Mouse (Mus musculus) gastrocnemius, postnatal 14 days (tissue): ENCODE measurements around the gene Coa7. TPM values are rescaled to one million over a fixed set of nuclear protein-coding genes. Genes with fewer than 3 reads are reported as not detected.
"Not testable (repeated sequence)": the region's sequence is repeated elsewhere in the genome, so short reads cannot be mapped to it uniquely, and the experiment has no call there.

ENCODE experiments used
- DNase-seq: peaks from one replicate; pipeline ENCODE4 v3.0.0; 2021; ENCODE audit warnings: mixed read lengths
- intact Hi-C: fragments of 180-260 bp; cut with DNase I; formaldehyde crosslinking; loops from one replicate; pipeline ENCODE4 v1.15.1; 2025; ENCODE audit warnings: low total_unique reads
- total RNA-seq, 2 experiments: library from RNA; stranded (reverse); gene quantifications; 2 replicates each; pipeline ENCODE4 v1.2.3; 2021

Gene Coa7
- total RNA-seq, 2 experiments from 2014 or later, result 29.0 to 31.3 TPM

DNA sequence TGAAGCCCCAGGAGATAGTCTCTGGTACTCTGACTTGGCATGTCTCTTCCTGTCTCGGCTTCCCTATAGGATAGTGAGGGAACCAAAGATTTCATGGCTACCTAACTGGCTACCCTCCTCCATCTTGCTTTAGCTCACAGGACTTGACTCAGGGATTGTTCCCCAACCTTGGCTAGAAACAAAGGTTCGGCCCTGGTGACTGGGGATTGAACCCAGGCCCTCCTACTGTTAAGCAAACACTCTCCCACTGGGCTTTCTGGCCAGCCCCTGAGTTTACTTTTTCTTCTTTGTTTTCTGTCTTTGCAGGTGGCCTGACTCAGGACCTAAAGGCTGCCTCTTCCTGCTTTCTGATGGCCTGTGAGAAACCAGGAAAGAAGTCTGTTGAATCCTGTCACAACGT is 9.9 kb downstream of the Coa7 start:
- DNase-seq, result no peak
- intact Hi-C loops, result loop anchor here (10.0 kb wide), 1 partner anchor 217 kb away; no protein-coding TSS in a partner anchor

DNA sequence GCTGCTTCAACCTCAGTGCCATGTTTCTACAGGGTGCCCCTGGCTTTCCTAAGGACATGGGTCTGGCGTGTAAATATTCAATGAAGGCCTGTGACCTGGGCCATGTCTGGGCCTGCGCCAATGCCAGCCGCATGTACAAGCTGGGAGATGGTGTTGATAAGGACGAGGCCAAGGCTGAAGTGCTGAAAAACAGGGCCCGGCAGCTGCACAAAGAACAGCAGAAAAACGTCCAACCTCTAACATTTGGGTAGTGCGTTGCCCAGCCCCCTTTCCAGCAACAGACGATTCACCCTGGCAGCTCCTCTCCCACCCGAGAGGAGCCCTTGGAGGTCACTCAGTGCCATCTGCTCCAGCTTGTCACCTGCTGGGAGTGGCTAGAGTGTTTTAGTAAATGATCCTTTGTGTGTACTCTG is 10.4 kb downstream of the Coa7 start:
- intact Hi-C loops, result loop anchor here (10.0 kb wide), 1 partner anchor 216 kb away; no protein-coding TSS in a partner anchor
- no peak for DNase-seq

GRCm38 (mm10) chr4:108338811-108339210 is 10.9 kb downstream of the Coa7 start:
- DNase-seq, result no peak
- intact Hi-C loops, result loop anchor here (10.0 kb wide), 1 partner anchor 216 kb away; no protein-coding TSS in a partner anchor

DNA sequence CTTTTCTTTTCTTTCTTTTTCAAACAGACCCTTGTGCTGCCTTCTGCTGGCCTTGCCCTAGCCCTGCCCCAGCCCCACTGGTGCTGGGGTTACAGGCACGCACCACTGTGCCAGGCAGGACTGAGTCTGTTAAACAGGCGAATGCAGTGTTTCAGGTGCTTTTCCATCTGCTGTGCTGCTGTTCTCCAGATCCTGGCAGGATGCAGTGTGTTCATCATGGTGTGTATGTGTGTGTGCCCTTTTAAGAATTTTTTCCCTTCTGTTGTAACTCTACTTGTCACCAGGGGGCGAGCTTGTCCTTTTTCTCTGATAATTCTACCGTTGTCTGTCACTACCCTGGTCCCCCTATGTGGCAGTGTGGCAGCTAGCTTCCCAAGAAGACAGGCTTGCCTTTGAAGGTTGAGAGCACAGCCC is 11.3 kb downstream of the Coa7 start:
- DNase-seq, result peak; percentile 43
- intact Hi-C loops, result loop anchor here (10.0 kb wide), 1 partner anchor 216 kb away; no protein-coding TSS in a partner anchor

- intact Hi-C loops, result loop anchor here (10.0 kb wide), 1 partner anchor 130 kb away; no protein-coding TSS in a partner anchor
- DNase-seq, result no peak
Observed at GRCm38 (mm10) chr4:108344631-108345083, 16.7 kb downstream of the Coa7 start.

DNA sequence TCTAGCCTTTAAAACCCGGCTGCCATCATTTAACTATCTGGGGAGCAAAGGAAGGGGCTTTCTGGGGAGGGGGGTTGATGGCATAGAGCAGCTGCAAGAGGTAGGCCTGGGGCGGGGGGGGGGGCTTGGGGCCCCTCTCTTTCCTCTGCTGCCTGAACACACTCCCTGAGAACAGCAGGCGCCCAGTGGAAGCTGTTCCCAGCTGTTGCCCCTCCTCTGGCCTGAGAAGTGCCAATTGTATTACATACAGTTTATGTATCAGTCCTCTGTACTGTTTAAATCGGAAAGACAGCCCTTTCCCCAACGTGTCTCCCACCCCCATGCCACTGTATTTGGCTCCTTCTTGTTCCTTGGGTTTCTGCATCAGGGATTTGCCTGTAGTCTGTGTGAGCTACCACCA is 17.9 kb downstream of the Coa7 start:
- no peak for DNase-seq
- intact Hi-C loops, result loop anchor here (10.0 kb wide), 1 partner anchor 129 kb away; no protein-coding TSS in a partner anchor

DNA sequence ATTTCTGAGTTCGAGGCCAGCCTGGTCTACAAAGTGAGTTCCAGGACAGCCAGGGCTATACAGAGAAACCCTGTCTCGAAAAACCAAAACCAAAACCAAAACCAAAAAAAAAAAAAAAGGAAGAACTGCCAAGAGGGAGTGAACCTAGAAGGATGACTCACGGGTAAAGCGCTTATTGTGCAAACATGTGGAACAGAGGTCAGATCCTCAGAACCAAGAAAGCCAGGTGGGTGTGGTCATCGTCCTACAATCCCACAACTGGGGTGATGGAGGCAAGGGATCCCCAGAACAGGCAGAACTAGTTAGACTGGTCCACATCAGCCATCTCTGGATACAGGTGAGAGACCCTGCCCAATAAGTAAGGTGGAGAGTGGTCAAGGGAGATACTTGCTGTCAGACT is 19.2 kb downstream of the Coa7 start:
- intact Hi-C loops, result loop anchor here (10.0 kb wide), 1 partner anchor 128 kb away; no protein-coding TSS in a partner anchor
- no peak for DNase-seq

DNA sequence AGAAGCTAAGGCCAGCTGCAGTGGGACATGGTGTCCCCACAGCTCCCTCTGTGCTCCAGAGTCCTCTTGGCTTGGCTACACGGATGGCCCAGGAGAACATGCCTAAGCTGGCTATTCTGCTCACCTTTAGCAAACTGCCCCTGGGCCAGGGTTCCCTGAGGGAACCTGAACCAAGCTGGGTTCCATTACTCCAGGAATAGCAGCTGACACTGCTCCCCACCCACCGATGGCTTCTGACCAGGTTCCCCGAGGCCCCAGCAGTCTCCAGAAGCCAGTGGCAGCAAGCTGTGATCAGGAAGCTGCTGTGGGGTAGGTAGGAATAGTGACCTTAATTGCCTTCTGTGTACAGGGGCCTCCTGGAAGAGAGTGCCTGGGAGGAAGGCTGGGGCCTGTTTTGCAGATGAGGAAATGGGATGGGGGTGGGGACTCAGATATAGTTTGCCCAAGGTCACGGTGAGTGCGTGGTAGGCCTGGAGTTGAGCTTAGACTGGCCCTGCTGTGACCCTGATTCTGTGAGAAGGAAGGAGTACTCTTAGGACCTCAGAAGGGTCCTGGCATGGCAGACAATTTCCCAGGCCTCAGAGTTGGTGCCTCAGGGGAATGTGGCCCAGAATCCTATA is 20.4 kb downstream of the Coa7 start:
- peak; percentile 62 for DNase-seq
- intact Hi-C loops, result loop anchor here (10.0 kb wide), 1 partner anchor 126 kb away; no protein-coding TSS in a partner anchor

DNA sequence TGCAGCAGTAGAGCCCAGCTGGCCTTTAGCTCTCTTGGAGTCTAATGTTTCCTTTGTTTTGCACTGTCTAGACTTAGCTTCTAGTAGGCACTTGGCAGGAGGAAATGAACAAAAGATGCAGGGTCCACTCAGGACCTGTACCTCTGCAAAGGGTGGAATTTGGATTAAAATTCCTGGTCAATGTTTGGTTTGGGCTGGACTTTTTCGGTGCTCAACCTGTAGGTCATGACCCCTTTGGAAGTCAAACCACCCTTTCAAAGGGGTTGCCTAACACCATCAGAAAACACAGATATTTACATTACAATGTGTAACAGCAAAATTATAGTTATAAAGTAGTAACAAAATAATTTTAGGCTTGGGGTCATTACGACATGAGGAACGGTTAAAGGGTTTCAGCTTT is 21.1 kb downstream of the Coa7 start:
- intact Hi-C loops, result loop anchor here (10.0 kb wide), 1 partner anchor 126 kb away; no protein-coding TSS in a partner anchor
- DNase-seq, result no peak

DNA sequence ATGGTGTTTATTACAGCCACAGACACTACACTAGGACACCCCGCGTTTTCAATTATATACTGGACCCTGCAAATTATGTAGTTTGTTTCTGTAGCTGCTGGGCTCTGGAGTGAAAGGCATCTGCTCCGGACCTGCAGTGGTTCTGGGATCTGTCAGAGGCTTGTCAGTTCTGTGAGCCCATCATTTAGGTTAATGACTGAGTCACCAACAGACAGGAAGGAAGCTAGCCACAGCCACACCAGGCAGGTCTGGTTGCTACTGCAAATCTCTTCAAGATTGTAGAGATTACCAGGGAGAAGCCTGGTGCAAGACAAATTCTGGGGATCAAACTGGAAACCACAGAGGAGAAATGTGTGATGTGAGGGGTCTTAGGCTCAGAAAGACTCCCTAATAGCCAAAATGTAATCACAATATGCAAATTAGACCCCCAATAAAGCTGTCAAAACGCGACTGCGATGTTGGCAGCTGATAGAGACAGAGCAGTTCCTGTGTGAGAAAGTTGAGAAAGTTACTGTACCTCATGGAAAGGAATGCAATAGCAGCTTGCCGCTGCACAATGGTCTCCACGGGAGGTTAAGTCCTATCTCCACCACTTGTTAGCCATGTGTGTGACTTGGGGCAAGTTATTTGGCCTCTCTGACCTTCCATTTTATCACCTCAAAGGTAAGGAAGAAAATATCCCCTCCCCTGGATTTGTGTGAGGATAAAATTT is 22.1 kb downstream of the Coa7 start:
- intact Hi-C loops, result loop anchor here (10.0 kb wide), 1 partner anchor 125 kb away; no protein-coding TSS in a partner anchor
- no peak for DNase-seq

GRCm38 (mm10) chr4:108350819-108351218 is 22.9 kb downstream of the Coa7 start:
- no peak for DNase-seq
- intact Hi-C loops, result no loop called here

DNA sequence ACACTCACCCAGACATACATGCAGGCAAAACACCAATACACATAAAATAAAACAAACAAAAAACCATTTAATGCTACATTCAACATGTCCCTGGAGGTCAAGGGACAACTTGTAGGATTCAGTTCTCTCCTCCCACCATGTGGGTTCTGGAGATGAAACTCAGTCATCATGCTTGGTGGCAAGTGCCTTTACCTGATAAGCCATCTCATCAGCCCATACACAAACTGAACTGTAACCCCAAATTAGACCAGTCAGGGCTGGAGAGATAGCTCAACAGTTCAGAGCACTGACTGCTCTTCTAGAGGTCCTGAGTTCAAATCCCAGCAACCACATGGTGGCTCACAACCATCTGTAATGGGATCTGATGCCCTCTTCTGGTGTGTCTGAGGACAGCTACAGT is 25.7 kb downstream of the Coa7 start:
- intact Hi-C loops, DNase-seq: not testable (repeated sequence)

- intact Hi-C loops, result no loop called here
- DNase-seq, result no peak
Observed at GRCm38 (mm10) chr4:108357458-108357857, 29.5 kb downstream of the Coa7 start.

DNA sequence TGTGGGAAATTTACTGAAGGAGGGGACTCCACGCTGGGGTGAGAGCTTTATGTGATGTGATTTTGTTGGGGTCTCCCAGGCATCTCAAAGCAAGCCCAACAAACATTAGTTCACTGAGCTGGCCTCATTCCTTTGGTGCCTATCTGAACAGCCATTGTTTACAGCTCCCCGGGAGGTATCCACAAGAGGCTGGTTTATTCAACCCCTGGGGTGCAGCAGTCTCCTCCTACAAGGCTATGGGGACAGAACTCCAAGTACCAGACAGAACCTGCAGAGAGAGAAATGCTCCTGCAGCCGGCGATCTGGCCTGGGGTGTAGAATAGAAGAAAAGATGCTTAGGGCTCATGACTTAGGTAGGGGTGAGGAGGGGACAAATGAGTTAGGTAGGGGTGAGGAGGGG is 30.6 kb downstream of the Coa7 start:
- no peak for DNase-seq
- intact Hi-C loops, result no loop called here

DNA sequence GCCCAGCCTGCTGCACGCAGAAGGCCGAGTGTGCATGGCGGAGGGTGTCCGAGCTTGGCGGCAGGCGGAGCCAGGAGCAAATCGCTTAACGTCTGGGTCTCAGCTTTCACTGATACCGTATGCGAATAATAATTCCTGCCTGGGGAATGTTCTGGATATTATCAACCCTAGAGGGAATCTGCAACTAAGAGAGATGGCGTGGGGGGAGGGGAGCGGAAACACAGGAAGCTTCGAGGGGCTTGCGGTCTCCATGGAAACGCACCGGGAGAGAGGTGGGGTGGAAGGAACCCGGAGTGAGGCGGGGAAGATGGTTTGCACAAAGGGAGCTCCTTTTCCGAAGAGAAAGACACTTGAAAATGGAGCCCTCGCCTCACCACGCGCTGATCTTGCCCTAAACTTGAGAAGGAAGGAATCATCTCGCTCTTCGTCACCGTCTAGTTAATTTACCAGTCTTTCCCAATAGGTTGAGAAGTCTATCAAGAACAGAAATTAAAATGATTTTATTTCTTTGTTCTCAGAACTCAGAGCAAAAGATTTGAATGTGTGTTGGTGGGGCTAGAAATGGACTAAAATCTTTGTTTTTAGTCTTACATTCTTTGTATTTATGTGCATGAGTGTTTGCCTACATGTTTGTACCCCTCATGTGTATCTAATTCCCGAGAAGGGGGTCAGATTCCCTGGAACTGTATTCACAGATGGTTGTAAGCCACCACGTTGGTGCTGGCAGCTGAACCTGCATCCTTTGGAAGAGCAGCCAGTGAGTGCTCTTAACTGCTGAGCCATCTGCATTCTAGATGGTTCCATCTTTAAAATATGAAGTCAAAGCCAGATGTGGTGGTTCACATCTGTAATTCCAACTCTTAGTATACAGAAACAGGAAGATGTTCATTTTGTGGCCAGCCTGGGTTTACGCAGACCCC is 32.5 kb downstream of the Coa7 start:
- DNase-seq, result peak; percentile 33
- intact Hi-C loops, result no loop called here

DNA sequence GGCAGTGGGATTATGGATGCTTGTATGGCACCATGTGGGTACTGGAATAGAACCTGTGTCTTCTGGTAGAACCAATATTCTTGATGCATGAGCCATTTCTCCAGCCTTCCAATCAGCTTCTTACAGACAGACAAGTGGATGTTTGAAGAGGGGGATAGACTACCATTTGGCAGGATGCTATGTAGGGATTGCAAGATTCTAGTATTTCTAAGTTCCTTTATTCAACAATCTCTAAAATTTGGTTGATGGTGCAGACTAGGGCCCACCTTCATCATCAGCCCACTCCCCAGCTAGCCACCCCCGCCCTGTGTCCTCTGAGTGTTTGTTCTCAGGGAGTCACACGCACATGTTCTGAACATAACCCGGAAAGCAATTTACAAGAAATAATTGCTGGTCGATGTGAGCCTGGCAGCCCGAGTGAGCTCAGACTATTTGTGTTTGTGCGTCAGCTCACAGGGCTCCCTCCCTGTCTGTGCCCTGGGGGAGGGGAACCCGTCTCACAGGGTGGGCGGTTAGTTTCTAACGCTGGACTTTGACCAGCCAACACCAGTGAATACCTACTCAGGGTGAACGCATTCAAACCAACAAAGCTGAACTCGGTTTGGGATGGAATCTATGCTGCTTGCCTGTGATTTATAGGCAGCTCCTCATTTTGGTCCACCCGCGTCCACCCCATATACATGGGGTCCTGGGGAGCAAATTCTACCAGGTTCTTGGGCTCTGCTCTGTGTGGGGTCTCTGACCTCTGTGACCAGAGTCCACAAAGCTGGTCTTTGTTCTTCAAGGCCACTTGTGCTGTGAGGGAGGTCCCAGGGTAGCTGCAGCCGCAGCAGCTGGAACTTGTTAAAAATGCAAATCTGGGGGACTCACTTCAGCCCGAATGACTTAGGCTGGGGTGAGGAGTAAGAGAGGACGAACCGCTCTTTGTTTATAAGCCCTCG is 34.7 kb downstream of the Coa7 start:
- intact Hi-C loops, result no loop called here
- no peak for DNase-seq

- no peak for DNase-seq
- intact Hi-C loops, result no loop called here
Observed at GRCm38 (mm10) chr4:108363355-108364110, 35.6 kb downstream of the Coa7 start.

DNA sequence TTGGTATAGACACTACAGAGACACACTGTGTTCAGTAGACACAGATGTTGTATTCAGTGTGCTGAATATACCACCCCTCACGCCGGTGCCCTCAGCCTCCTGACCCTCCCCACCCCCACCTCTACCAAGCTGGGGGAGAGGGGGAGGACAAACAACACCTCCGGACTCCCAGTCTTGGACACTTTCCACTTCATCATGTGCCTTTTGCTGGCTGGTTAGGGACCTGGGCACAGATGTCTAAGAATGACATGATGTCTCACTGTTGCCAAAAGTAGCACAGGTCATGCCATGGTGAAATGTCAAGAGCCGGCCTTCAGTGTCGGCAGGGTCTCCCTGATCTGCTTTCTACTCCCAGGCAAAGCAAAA is 36.2 kb downstream of the Coa7 start:
- intact Hi-C loops, result no loop called here
- DNase-seq, result no peak
